13 mouse cellular contexts compared by ENCODE assay signal in genomic region chr16:13480221-13480620, GRCm38 (mm10).
"Had no signal": no experiment of that assay in that cellular context is flagged by ENCODE, and none has a peak within 500 bp of the region (broad histone marks: within the 10 kb centered on the region; RNA-seq: fewer than 3 reads in every experiment).

No protein-coding gene starts in this region.

- H3K4me1 ChIP-seq: limb, embryonic 12.5 days; liver, embryonic 15.5 days; midbrain, embryonic 10.5 days; neural tube, embryonic 15.5 days had no signal

- H3K27ac ChIP-seq: limb, embryonic 12.5 days; liver, embryonic 15.5 days; midbrain, embryonic 10.5 days; neural tube, embryonic 15.5 days had no signal

- DNase-seq: kidney, postnatal 25 days; lung, embryonic 14.5 days; lung, postnatal 10 days; lung, postnatal 4 days; midbrain, embryonic 14.5 days; spleen, adult 18-20 months; thymus, adult 18-20 months; thymus, postnatal 14 days had no signal

- H3K4me3 ChIP-seq: limb, embryonic 12.5 days; liver, embryonic 15.5 days; midbrain, embryonic 10.5 days; myocyte; neural tube, embryonic 15.5 days had no signal
